Mouse (Mus musculus) layer of hippocampus, adult 9-11 months (tissue): ENCODE results near the gene Prkab2.
A peak's percentile ranks its signal among the peaks of the same experiment; 100 is the strongest.

Experiments used
- DNase-seq: peaks from one replicate; pipeline ENCODE4 v3.0.0; 2022

Prkab2 gene

DNA sequence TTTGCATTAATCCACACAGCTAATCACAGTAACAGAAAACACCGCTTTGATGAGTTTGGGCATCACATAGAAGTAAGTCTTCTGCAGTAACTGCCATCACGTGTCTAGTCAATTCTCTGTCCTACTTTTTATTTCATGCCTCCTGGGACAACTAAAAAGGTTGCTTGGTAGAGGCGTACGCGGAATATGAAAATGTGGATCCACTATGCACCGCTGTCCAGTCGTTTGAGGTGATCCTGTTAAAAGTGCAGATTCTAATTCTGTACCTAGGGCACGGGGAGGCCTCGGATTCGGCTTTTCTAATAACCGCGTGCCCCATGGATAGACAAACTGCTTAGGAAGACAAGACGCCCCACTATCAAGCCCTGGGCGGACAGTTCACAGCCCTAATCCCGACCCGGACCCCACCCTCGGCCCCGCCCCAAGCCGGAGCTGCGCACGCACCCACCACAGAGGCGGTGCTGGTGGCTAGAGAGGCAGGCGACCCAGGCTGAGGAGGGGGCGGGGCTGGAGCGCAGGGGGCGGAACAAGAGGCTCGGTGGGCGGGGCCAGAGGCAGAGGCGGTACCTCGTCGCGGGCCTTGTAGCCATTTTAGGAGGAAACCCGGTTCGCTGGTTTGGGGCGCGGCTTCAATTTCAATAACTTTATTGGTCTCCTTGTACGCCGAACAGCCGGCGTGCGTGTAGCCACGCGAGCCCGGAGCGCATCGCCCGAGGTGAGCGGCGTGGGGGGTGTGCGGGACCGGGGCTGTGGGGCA lies at the start of gene Prkab2:
Prkab2 (plus strand) TSS at position 539 of the 757 bp plus-strand sequence.
- peak; percentile 99 for DNase-seq

DNA sequence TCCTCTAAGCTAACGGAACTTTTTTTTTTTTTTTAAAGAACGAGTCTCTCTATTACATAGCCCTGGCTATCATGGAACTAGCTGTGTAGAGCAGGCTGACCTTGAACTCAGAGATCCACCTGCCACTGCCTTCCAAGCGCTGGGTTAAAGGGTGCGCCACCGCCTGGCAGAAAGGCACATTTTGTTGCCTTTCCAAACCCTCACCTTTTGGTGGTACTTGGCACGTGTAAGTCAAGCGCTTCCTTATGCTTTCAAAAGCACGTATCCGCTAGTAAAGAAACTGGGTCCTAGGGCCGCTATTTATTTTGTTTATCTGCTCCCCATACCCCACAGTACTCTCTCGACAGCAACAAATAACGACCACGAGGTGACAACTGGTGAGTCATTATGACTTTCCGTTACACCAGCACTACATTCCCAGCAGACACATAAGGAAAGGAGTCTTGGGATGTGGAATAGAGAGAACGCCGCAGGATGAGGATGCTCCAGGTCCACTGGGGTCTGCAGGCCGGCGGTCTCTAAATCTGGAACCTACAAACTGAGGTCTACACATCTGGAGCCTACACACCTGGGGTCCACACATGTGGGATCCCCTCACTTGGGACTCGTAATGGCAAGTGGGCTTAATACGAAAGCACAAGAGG lies 48.7 kb upstream of the Prkab2 start:
- DNase-seq: no peak

DNA sequence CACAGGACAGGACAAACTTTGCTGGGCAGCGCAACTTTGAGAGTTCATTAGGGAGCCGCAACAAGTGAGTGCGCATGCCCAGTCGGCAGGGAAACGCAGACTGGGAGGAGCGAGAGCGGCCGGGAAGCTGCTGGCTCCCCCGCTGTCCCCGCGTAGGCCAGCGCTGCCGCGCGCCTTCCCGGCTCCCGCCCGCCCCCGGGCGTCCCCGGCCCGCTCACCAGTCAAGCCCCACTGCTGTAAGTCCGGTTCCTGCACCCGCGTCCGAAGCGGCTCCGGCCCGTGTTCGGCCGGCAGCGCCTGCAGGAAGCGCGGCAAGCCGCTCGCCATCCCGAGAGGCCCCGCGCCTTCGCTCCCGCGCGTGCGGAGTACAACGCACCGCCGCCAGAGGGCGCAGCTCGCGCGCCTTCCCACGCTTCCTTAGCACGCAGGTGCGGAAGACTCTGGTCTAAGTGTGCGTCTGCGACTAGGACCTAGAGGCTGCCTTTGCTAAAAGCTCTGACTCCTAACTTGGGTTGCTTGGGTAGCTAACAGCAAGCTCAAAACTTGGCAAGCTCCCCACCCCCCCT lies 48.1 kb upstream of the Prkab2 start, which contains the start of gene Chd1l:
Chd1l (minus strand) TSS at position 359 of the 566 bp plus-strand sequence.
- peak; percentile 85 for DNase-seq

DNA sequence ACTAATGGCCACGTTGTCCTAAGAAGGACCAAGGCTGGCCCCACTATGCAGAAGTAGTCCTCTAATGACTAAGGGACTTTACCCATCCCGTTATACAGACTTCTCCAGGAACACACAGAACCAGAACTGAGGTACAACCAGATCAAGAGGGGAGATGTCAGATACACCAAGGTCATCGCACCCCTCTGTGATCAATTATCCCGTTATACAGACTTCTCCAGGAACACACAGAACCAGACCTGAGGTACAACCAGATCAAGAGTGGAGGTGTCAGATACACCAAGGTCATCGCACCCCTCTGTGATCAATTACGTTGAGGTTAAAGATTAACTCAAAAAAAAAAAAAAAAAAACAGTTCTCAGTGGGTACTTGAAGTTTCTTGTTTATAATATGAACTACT lies 47.0 kb upstream of the Prkab2 start:
- no peak for DNase-seq

DNA sequence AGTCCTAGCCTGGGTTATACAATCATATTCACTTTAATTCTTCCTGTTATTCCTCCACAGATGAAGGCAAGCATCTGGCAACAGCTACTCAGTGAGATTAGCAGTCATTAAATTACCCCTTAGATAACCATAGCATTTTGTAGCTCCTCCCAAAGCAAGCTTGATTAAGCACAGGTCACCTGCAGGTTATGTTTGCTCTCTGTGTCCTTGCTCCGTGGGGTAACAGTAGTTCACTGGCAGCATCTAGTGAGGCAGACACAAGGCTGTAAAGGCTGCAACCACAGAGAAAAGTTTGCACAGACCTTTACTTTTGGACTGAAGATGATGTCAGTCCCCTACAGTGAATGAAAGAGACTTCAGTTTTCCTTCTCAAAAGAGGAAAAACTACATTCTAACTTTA lies 42.8 kb upstream of the Prkab2 start:
- DNase-seq: no peak

DNA sequence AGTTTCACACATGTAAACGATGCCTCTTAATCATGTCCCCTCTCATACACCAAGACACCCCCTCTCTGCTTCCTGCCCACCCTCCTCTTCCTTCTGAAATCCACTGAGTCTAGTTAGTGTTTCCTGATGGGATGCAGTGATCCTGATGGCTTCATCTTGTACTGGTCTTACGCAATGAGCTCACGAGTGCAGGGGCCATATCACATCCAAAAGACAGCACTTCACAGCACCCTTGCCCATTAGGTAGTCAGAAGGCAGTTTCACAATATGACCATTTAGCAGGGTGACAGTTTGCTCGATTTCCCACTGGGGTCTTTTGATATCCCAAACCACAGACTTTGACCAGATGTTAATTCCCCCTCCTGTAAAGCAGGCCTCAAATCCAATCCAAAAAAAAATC lies 42.1 kb upstream of the Prkab2 start:
- no peak for DNase-seq

DNA sequence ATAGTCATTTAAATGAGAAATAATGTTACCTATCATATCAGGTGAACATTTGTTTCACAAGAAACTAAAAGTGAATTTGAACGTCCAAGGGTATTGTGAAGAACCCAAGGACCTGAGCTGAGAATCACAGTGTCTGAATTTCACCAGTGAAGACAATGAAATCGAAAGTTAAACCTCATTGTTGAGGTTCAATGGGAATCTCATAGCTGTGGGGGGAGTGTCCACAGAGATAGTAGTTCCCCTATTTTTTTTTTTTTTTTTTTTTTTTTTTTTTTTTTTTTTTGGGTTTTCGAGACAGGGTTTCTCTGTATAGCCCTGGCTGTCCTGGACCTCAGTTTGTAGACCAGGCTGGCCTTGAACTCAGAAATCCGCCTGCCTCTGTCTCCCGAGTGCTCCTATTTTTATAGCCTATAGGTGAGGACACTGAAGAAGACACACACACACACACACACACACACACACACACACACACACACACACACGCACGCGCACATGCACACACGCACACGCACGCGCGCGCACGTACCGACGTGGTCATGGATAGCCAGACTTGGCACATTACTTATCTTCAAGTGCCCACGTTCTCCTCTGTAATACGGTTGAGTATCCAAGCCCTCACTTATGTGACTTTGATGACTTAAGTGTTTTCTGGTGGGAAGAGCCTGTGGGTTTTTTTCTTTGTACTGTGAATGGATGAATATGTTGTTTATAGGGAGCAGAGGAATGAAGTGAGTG lies 40.7 kb upstream of the Prkab2 start:
- no peak for DNase-seq

DNA sequence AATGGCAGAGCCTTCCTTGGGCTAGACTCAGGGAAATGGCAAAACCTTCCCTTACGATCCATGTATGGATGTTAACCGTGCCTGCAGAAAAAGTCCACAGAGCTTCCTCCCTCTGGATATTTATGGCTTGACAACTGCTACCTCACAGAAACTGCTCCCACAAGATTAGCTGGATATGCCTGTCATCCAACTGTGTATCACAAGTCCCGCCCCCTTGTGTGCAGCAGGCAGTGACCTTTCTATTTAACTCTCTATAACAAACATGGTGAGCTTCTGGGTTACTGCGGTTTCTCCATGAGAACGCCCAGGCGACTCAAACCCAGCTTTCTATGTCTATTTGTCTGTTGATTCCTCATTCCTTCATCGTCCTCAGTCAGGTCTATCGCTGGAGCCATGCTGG lies 40.1 kb upstream of the Prkab2 start:
- DNase-seq: no peak

DNA sequence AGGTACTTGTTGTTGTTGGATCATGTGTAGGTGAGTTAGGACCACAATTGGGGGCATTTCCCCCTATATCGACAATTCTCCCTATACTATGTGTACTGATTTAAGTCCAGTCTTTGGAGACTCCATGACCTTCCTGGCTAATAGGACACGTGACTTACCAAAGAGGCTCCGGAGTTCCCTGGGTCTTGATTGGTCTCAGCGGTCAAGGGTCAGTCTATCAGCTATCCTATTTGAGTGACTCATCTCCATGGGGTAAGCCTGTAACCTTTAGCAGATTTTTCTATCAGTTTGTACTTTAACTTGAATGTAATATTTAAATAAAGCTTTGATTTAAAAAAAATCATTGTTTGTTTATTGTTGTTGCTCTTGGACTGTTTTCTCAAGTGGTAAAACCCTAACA lies 37.3 kb upstream of the Prkab2 start:
- DNase-seq: no peak

DNA sequence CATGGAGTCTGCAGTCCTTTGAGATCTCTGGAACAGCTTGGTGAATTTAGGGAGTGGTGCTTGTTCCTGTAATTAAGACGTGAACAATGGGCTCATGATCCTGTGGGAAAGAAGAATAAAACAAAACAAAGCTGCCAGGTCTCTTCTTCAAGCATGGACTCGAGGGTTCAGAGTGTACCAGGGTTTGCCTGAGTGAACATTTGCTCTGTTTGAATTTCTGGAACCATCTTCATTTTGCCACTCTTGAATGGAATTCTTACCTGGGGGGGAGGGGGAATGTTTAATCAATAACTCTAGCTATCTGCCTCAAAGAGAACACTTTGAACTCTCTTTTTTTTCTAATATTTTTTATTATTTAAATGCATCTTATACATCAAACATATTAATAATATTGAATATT lies 33.4 kb upstream of the Prkab2 start:
- DNase-seq: no peak

DNA sequence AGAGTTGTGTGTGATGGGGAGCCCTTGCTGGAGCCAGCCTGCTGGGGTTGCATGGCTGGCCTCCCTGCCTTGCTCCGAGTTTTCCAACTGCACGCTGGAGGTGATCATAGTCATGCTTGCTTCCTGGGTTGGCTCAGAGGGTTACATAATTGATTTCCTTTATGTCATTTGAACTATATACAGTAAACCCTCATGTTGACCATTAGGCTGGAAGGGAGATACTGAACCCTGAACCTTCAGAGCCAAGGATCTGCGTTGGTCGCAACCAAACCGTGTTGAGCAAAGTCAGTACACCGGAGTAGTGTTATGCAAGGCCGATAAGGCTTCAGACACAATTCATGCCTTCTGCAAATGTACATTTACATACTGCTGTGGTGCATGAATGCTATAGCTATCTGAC lies 30.1 kb upstream of the Prkab2 start:
- no peak for DNase-seq

DNA sequence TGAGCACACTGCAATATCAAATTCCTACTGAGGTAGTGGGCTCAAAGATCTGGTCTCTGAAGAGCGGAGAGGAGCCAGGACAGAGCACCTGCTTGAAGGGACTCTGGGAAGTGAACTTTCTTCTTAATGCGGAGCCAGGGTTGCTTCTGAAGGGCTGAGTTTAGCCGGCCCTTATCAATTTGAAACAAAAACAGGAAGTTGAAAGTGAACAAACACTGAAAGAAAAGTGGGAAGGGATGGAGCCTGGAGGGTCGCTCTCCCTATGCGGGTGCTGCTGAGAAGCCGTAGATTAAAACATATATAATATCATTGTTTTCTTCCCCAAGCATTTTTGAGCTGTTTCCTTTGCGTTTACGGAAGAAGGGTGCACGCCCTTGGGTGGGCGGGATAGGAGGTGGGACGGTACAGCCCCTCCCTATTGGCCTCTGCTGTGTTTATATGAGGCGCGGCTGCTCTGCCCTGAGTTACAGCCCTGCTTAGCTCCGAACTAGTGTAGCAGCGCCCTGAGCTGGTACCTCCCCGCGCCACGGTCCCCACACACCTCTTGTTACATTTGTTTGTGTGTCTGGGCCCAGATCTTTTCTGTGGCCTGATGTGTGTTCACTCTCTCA lies 29.5 kb upstream of the Prkab2 start, which contains the start of gene Fmo5:
Fmo5 (plus strand) TSS at position 414 of the 611 bp plus-strand sequence.
- DNase-seq: no peak

DNA sequence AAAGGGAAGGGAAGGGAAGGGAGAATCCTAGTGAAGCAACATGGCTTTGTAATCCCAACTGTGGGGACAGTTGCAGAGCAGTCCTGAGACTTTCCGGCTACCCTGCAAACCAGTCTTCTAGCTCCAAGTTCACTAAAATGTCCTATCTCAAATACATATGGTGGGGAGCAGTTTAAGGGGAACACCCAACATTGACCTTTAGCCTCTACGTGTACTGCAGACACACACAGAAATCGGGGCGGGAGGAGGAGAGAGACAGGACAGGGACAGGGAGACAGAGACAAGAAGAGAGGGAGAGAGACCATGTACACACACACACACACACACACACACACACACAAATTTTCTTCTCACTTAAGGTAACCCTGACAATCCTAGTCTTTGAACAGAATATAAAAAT lies 28.1 kb upstream of the Prkab2 start:
- no peak for DNase-seq

DNA sequence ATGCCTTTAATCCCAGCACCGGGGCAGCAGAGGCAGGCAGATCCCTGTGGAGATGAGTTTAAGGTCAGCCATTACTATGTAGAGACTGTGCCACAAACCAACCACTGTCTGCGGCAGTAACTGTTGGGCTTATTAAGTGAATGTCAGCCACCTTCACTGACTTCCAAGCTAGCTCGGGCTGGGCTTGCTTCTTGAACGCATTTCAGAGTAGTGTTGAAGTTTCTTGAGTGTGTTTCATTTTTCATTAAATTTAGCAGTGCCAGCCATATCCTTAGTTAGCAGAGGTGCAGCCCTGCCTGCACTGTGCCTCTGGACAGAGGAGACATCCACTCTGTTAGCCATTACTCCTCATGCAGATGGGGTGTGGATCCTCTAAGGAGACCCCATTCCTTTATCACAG lies 27.2 kb upstream of the Prkab2 start:
- no peak for DNase-seq

DNA sequence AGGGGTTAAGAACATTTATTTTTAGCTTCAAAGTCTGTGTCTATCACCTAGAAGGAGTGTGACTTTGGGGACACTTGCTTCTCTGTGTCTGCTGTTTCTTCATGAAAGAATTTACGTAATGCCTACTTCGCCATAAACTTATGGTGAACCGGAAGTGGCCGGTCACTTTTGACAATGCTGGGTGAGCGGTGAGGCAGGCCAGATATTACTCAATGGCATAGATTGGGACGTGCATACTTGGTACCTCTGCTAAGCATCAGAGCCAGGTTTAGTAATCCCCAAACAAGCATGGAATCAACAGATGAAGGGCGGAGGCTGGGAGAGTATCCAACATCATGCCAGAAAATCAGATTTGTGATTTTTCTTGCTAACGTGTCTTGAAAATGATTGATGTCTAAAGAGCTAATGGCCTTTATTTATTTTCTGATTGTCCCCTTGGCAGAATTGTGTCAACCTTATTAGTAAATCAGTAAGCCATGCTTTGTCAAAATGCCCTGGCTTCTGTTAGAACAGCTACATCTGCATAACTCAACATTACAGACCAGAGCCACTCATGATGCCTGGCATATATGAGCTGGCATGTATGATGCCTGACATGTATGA lies 26.6 kb upstream of the Prkab2 start:
- DNase-seq: no peak

DNA sequence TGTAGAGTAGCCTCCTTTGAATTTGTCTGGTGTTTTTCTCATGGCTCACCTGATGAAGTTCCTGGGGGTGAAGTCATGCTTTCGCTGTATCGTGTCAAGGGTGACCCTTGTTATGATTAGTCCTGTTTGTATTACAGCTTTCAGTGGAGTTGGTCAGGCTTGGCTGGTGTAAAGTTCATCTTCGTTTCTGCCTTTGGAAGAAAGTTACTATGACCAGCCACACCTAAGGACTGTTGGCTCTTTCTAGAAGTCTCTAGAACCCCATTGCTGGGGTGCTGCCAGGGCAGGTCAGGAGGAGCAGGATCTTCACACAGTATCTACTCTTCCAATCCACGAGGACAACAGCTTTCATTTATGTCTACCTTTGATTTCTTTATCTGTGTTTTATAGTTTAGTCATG lies 24.5 kb upstream of the Prkab2 start:
- no peak for DNase-seq

DNA sequence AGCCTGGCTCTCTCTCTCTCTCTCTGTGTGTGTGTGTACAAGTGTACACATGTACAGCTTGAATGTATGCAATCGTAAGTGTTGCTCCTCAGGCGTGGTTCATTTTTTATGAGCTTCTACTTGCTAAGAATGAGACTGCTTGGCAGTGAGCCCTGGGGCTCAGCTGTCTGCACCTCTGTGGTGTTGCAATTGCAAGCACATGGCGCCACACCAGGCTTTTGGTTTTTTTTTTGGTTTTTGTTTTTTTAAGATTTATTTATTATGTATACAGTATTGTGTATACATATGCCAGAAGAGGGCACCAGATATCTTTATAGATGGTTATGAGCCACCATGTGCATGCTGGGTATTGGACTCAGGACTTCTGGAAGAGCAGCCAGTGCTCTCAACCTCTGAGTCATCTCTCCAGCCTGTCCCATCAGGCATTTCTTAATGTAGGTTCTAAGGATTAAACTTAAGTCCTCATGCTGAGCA lies 23.7 kb upstream of the Prkab2 start:
- DNase-seq: no peak

DNA sequence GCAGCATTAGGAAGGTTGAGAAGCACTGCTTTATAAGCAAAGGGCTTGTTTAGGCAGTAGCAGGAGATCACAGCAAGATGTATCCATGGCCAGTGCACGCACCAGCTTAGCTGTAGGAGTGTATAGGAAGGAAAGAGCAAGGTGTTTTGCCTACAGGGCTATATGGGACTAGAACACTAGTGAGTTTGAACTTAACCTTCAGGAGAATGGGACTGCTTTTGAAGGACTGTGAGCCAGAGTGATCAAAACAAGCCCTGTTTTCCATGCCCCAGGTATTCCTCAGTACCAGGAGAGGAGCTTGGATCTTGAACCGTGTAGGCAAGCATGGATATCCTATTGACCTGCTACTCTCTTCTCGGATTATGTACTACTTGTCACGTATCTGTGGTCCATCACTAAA lies 16.6 kb upstream of the Prkab2 start:
- DNase-seq: no peak

DNA sequence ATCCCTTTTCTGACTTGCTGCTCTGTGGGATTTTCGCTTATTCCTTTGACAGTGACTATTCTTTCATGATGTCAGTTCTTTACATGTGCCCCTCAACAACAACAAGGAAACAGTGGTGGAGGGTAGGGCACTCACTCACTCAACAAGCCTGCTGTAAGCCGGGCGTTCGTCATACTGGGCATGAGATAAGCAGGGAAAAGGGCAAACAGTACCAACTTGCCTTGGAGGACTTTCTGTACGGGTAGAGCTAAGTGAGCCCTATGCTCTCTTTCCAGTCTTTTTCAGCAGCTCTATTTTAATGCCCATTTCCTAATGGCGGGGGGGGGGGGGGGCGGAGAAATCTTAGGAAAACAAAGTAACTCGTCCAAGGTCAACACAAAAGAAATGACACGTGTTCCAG lies 16.0 kb upstream of the Prkab2 start:
- no peak for DNase-seq

DNA sequence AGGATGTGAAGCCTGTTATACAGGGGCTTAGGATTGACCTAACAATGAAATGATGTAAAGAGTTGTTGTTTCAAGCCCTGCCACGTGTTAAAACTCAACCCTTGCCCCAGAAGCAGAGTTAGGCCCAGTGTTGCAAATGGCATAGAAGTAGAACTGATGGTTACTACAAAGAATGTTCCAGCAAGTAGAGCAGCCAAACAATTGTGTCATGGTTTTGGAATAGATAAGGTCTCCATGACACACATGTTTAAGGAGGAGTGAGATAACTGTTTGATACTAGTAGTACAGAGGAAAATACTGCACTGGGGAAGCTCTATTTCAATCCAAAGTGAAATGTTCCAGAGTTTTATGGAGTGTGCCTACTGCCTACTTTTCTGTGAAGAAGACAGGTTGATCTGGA lies 9.5 kb upstream of the Prkab2 start:
- no peak for DNase-seq

DNA sequence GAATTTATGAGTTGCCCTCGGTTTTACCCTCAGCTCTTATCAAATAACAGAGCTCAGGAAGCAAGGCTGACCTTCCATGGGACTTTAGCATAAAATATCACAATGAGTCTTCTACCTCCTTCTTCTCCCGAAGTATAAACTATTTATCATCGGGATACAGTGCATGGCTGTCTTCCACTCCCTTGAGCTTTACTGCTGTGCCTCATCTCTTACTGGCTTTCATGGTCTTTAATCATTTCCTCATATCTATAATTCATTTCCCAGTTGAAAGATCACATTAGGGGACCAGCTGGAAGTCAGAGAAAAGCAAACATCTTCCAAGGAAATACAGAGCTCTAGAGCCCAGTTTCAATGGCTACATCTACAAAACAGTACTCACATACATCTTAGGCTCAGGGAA lies 9.0 kb upstream of the Prkab2 start:
- DNase-seq: no peak

DNA sequence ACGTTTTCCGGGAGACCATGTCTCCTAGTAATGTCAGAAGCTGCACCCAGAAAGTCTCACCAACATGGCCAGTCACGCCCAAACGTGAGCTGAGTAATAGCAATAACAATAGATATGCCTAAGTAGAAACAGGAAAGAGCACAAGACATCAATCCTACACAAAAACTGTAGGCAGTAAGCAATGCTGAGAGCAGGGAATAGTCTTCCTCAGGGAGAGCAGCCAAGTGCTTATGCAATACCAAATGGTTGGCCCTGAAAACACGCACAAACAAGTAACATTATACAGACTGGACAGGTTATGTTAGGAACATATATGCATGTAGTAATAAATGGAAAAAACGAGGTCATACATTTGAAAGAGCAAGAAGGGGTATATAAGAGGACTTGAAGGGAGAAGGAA lies 8.5 kb upstream of the Prkab2 start:
- DNase-seq: no peak

DNA sequence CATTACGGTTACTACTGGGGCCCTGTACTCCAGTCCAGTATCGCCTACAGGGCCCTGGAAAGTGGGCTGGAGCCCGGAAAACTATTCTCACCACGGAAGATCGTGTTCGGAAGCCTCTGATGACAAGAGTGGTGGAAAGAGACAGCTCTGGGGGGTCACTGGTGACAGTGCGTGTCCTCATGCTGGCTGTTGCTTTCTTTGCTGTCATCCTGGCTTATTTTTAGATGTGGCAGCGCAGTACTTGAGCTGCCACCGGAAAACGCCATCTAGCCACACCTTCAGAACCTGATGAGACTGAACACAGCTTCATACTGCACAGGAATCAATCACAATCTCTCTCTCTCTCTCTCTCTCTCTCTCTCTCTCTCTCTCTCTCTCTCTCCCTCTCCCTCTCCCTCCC lies 6.4 kb upstream of the Prkab2 start:
- DNase-seq: no peak
